Mouse (Mus musculus) thymus, adult 2 months (tissue): ENCODE data around the gene Rtf2.

Experiments
- CTCF ChIP-seq: fragments of 200-500 bp; IDR thresholded peaks from 2 replicates; pipeline ENCODE4 v1.5.1; 2012; ENCODE audit warnings: mild to moderate bottlenecking, control low read depth, low read length, moderate library complexity, borderline replicate concordance; ENCODE audit not compliant: control insufficient read depth, poor library complexity, insufficient read depth; ENCODE audit errors: extremely low read depth
- POLR2A ChIP-seq: fragments of 200-500 bp; IDR thresholded peaks from 2 replicates; pipeline ENCODE4 v1.6.1; 2012; ENCODE audit warnings: mild to moderate bottlenecking, low read length, control low read depth, moderate library complexity; ENCODE audit not compliant: control insufficient read depth, poor library complexity, insufficient read depth; ENCODE audit errors: extremely low read depth

- TF ChIP-seq POLR2A (no peak), CTCF (no peak)
Measured at GRCm38 (mm10) chr2:172467206-172467605, 26.9 kb downstream of the Rtf2 start.
